Mouse (Mus musculus) small intestine, adult 2 months (tissue): ENCODE measurements around the gene Sebox. TPM values are rescaled to one million over a fixed set of nuclear protein-coding genes. Genes with fewer than 3 reads are reported as not detected.

Source experiments
- H3K27ac ChIP-seq: fragments of 200-500 bp; 2 replicates; pipeline ENCODE4 v1.5.1; 2012; ENCODE audit warnings: low read depth, low read length, control low read depth, inconsistent platforms; ENCODE audit not compliant: insufficient read depth
- H3K27me3 ChIP-seq: fragments of 200-500 bp; 2 replicates; pipeline ENCODE4 v1.6.1; 2012; ENCODE audit warnings: mild to moderate bottlenecking, moderate library complexity, low read length, inconsistent platforms; ENCODE audit not compliant: control insufficient read depth, insufficient read depth
- H3K36me3 ChIP-seq: fragments of 200-500 bp; 2 replicates; pipeline ENCODE4 v1.6.1; 2012; ENCODE audit warnings: mild to moderate bottlenecking, low read length, control low read depth, inconsistent platforms; ENCODE audit not compliant: control insufficient read depth, insufficient read depth
- H3K4me1 ChIP-seq: fragments of 200-500 bp; 2 replicates; pipeline ENCODE4 v1.6.1; 2012; ENCODE audit warnings: low read length, inconsistent platforms, mixed read lengths; ENCODE audit not compliant: control insufficient read depth, insufficient read depth, insufficient read length
- H3K4me3 ChIP-seq: fragments of 200-500 bp; 2 replicates; pipeline ENCODE4 v1.5.1; 2012; ENCODE audit warnings: low read depth, mild to moderate bottlenecking, control low read depth, inconsistent platforms, low read length, moderate library complexity
- CTCF ChIP-seq: fragments of 200-500 bp; IDR thresholded peaks from 2 replicates; pipeline ENCODE4 v1.5.1; 2012; ENCODE audit warnings: low read depth, mild to moderate bottlenecking, control low read depth, inconsistent platforms, low read length, moderate library complexity, mixed read lengths; ENCODE audit not compliant: insufficient replicate concordance, insufficient read length; ENCODE audit errors: extremely low read depth
- POLR2A ChIP-seq: fragments of 200-500 bp; IDR thresholded peaks from 2 replicates; pipeline ENCODE4 v1.6.1; 2012; ENCODE audit warnings: low read depth, mild to moderate bottlenecking, control low read depth, inconsistent platforms, low read length, moderate library complexity
- WGBS: fragments of 180-500 bp; shearing (Covaris S2); methylation state at CpG from one replicate; pipeline ENCODE4 v1.1.7; 2018; 5-methylcytosine and 5-hydroxymethylcytosine counted together
- polyA plus RNA-seq: library from polyadenylated mRNA; depleted of rRNA; stranded (reverse); fragments of >200 nt; gene quantifications from 2 replicates; pipeline ENCODE4 v1.2.3, GENCODE M21; 2012

The Sebox gene
- polyA plus RNA-seq, 1 experiment: not detected

- TF ChIP-seq CTCF: no peak
- TF ChIP-seq POLR2A: no peak
- WGBS: 25% methylated on average over 13 of the region's 13 CpGs
- H3K27ac ChIP-seq: peak overlapping the region; percentile 86
Observed at GRCm38 (mm10) chr11:78463286-78464036, 39.8 kb upstream of the Sebox start.

GRCm38 (mm10) chr11:78465116-78465515, 38.1 kb upstream of the Sebox start:
- H3K27me3 ChIP-seq: no peaks in the 10 kb centered on the region
- peak overlapping the region; percentile 70; the same call in 1 of the 2 replicates for H3K27ac ChIP-seq
- H3K36me3 ChIP-seq: no peaks in the 10 kb centered on the region
- peak overlapping the region; percentile 91 for H3K4me3 ChIP-seq
- no peak for TF ChIP-seq POLR2A
- peaks cover 27% of the 10 kb centered on the region for H3K4me1 ChIP-seq
- 17% methylated on average over 9 of the region's 9 CpGs for WGBS

More at GRCm38 (mm10) chr11:78463286-78464036, 39.8 kb upstream of the Sebox start:
- Histone ChIP-seq H3K27me3 (no peaks in the 10 kb centered on the region), H3K36me3 (no peaks in the 10 kb centered on the region), H3K4me3 (no peak overlapping the region), H3K4me1 (peaks cover 27% of the 10 kb centered on the region)

DNA sequence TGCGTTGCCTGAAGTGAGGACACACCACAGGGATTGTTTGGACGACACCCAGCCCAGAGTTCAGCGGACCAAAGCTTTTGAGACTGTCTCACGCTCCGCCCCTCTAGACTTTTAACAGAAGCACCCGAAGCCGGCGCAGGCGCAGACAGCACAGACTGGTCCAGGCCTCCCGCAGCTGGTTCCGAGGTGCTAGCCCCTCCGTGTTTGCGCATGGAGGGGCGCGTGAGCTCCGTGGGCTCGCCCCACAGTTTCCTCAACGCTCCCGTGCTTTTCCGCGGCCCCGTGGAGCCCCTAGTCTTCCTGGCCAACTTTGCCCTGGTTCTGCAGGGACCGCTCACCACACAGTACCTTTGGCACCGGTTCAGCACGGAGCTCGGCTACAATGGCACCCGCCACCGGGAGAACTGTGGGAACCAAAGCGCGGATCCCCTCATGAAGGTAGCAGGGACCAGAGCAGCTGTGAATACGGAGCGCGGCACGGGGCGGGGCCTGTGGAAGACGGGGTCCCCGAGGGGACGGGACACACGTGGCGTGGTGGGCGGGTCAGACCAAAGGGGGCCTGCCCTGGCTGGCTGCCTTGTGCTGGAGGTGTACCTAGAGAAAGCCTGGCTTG, 37.6 kb upstream of the Sebox start, which contains the start of gene Slc46a1:
Gene Slc46a1 (plus strand): TSS at position 130 of the 613 bp plus-strand sequence.
- no peaks in the 10 kb centered on the region for H3K27me3 ChIP-seq
- H3K4me3 ChIP-seq: peak within 1 kb of the TSS; percentile 91
- peaks cover 27% of the 10 kb centered on the region for H3K4me1 ChIP-seq
- H3K27ac ChIP-seq: peak within 1 kb of the TSS; percentile 83
- no peak for TF ChIP-seq CTCF
- TF ChIP-seq POLR2A: peak; percentile 18; the same call in 1 of the 2 replicates
- no peaks in the 10 kb centered on the region for H3K36me3 ChIP-seq
- under 1% methylated on average over 41 of the region's 41 CpGs for WGBS

DNA sequence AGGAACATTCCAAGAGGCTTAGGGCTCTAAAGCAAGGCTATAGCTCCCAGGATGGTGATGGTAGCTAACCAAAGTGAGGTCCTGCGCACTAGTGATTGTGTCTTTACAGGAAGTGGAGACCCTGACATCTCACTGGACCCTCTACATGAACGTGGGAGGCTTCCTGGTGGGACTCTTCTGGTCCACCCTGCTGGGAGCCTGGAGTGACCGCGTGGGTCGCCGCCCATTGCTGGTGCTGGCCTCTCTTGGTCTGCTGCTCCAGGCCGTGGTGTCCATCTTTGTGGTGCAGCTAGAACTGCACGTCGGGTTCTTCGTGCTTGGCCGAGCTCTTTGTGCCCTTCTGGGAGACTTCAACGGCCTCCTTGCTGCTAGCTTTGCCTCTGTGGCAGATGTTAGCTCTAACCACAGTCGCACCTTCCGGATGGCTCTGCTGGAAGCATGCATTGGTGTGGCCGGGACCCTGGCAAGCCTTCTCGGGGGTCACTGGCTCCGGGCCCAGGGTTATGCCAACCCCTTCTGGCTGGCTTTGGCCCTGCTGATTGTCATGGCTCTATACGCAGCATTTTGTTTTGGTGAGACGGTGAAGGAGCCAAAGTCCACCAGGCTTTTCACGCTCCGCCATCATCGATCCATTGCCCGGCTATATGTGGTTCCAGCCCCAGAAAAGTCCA, 36.9 kb upstream of the Sebox start:
- Histone ChIP-seq H3K4me3 (peak overlapping the region; percentile 91), H3K36me3 (no peaks in the 10 kb centered on the region), H3K27ac (peak overlapping the region; percentile 83), H3K27me3 (no peaks in the 10 kb centered on the region), H3K4me1 (peaks cover 27% of the 10 kb centered on the region)
- 68% methylated on average over 23 of the region's 23 CpGs for WGBS
- no peak for TF ChIP-seq CTCF
- TF ChIP-seq POLR2A: no peak

DNA sequence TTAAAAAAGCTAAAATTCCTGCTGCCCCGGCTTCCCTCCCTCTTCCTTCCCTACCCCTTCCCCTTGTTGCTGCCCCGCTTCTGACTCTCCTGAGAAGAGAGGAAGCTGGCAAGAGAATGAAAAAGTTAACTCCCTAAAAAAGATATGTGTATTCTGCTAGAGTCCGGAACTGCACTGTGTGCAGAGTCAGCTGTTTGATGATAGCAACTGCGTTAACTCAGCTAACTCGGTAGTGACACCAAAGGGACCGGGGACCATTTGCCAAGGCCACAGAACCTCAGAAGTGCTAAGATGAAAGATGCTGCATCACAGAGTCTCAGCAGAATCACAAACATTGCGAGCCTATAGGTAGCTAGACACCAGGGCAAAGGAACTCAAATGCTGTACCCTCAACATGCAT, 35.7 kb upstream of the Sebox start:
- 66% methylated on average over 7 of the region's 7 CpGs for WGBS
- H3K27me3 ChIP-seq: no peaks in the 10 kb centered on the region
- TF ChIP-seq CTCF (no peak), POLR2A (no peak)

DNA sequence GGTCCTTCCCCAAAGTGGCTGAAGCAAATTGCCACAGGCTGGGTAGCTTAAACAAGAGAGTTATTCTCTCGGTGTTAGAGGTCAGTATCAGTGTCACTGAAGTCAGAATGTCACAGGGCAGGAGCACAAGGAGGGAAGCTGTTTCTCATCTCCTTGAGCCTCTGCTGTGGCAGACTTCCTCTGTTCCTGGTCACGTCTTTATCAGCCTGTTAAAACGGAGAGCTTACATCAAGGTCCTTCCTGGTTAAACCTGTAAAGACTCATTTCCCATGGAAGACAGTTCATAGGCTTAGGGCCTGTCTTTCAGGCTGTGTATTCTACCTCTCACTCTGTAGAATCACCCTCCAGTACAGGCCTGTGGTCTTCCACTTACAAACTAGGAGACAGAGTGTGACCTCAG, 35.3 kb upstream of the Sebox start:
- no peak for TF ChIP-seq CTCF
- no peak for TF ChIP-seq POLR2A
- no peak overlapping the region for H3K4me3 ChIP-seq
- no peaks in the 10 kb centered on the region for H3K36me3 ChIP-seq
- H3K27me3 ChIP-seq: no peaks in the 10 kb centered on the region
- peak overlapping the region; percentile 23; the same call in 1 of the 2 replicates for H3K27ac ChIP-seq
- 63% methylated on average over 3 of the region's 3 CpGs for WGBS
- H3K4me1 ChIP-seq: peaks cover 26% of the 10 kb centered on the region

More for the DNA sequence above, 35.7 kb upstream of the Sebox start:
- Histone ChIP-seq H3K4me1 (peaks cover 27% of the 10 kb centered on the region), H3K36me3 (no peaks in the 10 kb centered on the region), H3K27ac (peak overlapping the region; percentile 23; the same call in 1 of the 2 replicates), H3K4me3 (peak overlapping the region; percentile 39; the same call in 1 of the 2 replicates)
